Mouse (Mus musculus) intestine, embryonic 15.5 days (tissue): ENCODE data around the gene Tbc1d10a. TPM values are rescaled to one million over a fixed set of nuclear protein-coding genes. Genes with fewer than 3 reads are reported as not detected.
"Not testable (repeated sequence)": the region's sequence is repeated elsewhere in the genome, so short reads cannot be mapped to it uniquely, and the experiment has no call there.

Experiments used
- ATAC-seq: fragments of 200-750 bp; cut with Nextera tagmentation; 2 replicates; pipeline ENCODE4 v1.8.0; 2017; ENCODE audit warnings: moderate TSS enrichment, moderate library complexity
- H3K27ac ChIP-seq: fragments of 300-500 bp; sonication (generic); 2 replicates; pipeline ENCODE4 v1.5.1; 2015; ENCODE audit warnings: mild to moderate bottlenecking, inconsistent platforms
- H3K27me3 ChIP-seq: fragments of 300-500 bp; sonication (generic); replicated peaks from 2 replicates; pipeline ENCODE4 v1.6.1; 2015; ENCODE audit warnings: inconsistent platforms
- H3K36me3 ChIP-seq: fragments of 300-500 bp; sonication (generic); 2 replicates; pipeline ENCODE4 v1.6.1; 2015; ENCODE audit warnings: inconsistent platforms
- H3K4me1 ChIP-seq: fragments of 300-500 bp; sonication (generic); replicated peaks from 2 replicates; pipeline ENCODE4 v1.6.1; 2015; ENCODE audit warnings: inconsistent platforms
- H3K4me2 ChIP-seq: fragments of 300-500 bp; sonication (generic); replicated peaks from 2 replicates; pipeline ENCODE4 v1.6.1; 2015; ENCODE audit warnings: mild to moderate bottlenecking, inconsistent platforms
- H3K4me3 ChIP-seq: fragments of 300-500 bp; sonication (generic); replicated peaks from 2 replicates; pipeline ENCODE4 v1.5.1; 2015; ENCODE audit warnings: inconsistent platforms
- H3K9ac ChIP-seq: fragments of 300-500 bp; sonication (generic); 2 replicates; pipeline ENCODE4 v1.6.1; 2015; ENCODE audit warnings: inconsistent platforms
- H3K9me3 ChIP-seq: fragments of 300-500 bp; sonication (generic); 2 replicates; pipeline ENCODE4 v1.6.1; 2016; ENCODE audit warnings: inconsistent platforms
- WGBS: fragments of 180-500 bp; shearing (Covaris S2); methylation state at CpG from one replicate; pipeline ENCODE4 v1.1.7; 2015; 5-methylcytosine and 5-hydroxymethylcytosine counted together
- polyA plus RNA-seq: library from polyadenylated mRNA; unstranded; fragments of >200 nt; fragmentation: Nextera tagmentation; extraction: Ambion mirVana; gene quantifications from 2 replicates; pipeline ENCODE4 v1.2.1, GENCODE M21; 2015

The Tbc1d10a gene
- polyA plus RNA-seq, 1 experiment from 2014 or later = 32.3 TPM

- no peaks in the 10 kb centered on the region for H3K9me3 ChIP-seq
- no peak overlapping the region for H3K4me2 ChIP-seq
- H3K27ac ChIP-seq = no peak overlapping the region
- H3K4me3 ChIP-seq = no peak overlapping the region
- H3K27me3 ChIP-seq = no peaks in the 10 kb centered on the region
- H3K9ac ChIP-seq = no peak overlapping the region
- ATAC-seq = no peak
- H3K36me3 ChIP-seq = 0 out of 2 replicates have a peak, but pooled peaks cover 7% of the 10 kb centered on the region
- peaks cover 16% of the 10 kb centered on the region for H3K4me1 ChIP-seq
- 83% methylated on average over 3 of the region's 3 CpGs for WGBS
These were observed 27.9 kb upstream of the Tbc1d10a start for GRCm38 (mm10) chr11:4158676-4159075.

GRCm38 (mm10) chr11:4159808-4160708, 26.5 kb upstream of the Tbc1d10a start, which contains the start of the genes Ccdc157 and Sf3a1:
TSS of gene Ccdc157 (minus strand) at chr11:4160293.
TSS of gene Sf3a1 (plus strand) at chr11:4160350.
- peak within 1 kb of the TSS; percentile 81 for H3K9ac ChIP-seq
- H3K4me2 ChIP-seq = peak within 1 kb of the TSS; percentile 82
- WGBS = 2% methylated on average over 54 of the region's 54 CpGs
- no peaks in the 10 kb centered on the region for H3K27me3 ChIP-seq
- ATAC-seq = peak; percentile 99
- H3K4me3 ChIP-seq = peak within 1 kb of the TSS; percentile 76
- H3K9me3 ChIP-seq = no peaks in the 10 kb centered on the region
- peaks cover 16% of the 10 kb centered on the region for H3K4me1 ChIP-seq
- H3K36me3 ChIP-seq = peaks cover 11% of the 10 kb centered on the region; the same call in 1 of the 2 replicates
- peak within 1 kb of the TSS; percentile 82 for H3K27ac ChIP-seq

DNA sequence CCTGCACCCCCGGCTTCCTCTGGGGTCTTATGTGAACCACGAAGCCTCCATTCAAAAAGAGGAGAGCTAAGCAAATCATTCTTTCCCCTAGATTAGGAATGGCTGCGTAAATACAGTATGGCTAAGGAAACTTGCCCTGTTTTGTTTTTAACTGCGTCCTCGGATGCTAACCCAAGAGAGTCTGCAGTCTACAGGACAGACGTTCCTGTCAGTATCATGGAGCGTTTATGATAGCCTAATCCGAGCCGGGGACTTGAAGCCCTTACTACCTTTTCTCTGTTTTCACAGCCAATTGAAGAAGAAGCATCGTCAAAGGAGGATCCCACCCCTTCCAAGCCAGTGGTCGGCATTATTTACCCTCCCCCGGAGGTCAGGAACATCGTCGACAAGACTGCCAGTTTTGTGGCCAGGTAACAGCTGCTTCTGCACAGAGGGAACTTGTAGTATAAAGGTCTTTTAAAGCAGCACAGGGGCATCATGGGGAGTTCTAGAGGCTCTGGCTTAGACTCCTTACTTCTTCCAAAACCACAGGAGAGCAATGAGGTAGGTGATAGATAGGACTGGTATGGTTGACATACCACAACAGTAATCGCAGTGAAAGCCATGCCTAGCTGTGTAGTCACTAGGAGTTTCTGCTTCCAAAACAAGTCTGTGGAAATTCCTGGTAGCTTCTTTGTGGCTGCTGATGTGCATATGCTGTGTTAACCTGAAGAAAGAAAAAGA, 25.7 kb upstream of the Tbc1d10a start:
- peak overlapping the region; percentile 76 for H3K4me3 ChIP-seq
- H3K36me3 ChIP-seq = peaks cover 15% of the 10 kb centered on the region; the same call in 1 of the 2 replicates
- peak overlapping the region; percentile 81 for H3K9ac ChIP-seq
- H3K4me1 ChIP-seq = peaks cover 16% of the 10 kb centered on the region
- peak overlapping the region; percentile 82; the same call in 1 of the 2 replicates for H3K27ac ChIP-seq
- 5% methylated on average over 15 of the region's 15 CpGs for WGBS
- H3K4me2 ChIP-seq = peak overlapping the region; percentile 82
- no peaks in the 10 kb centered on the region for H3K27me3 ChIP-seq
- ATAC-seq = no peak
- H3K9me3 ChIP-seq = no peaks in the 10 kb centered on the region

- peaks cover 36% of the 10 kb centered on the region for H3K36me3 ChIP-seq
- H3K9me3 ChIP-seq = no peaks in the 10 kb centered on the region
- no peak overlapping the region for H3K4me2 ChIP-seq
- ATAC-seq = no peak
- WGBS = 85% methylated on average over 2 of the region's 2 CpGs
- H3K4me3 ChIP-seq = no peak overlapping the region
- H3K4me1 ChIP-seq = peaks cover 13% of the 10 kb centered on the region
- no peak overlapping the region for H3K9ac ChIP-seq
- H3K27me3 ChIP-seq = no peaks in the 10 kb centered on the region
- no peak overlapping the region for H3K27ac ChIP-seq
These were observed 21.9 kb upstream of the Tbc1d10a start for GRCm38 (mm10) chr11:4164701-4165100.

- 78% methylated on average over 7 of the region's 7 CpGs for WGBS
- no peak for ATAC-seq
- H3K36me3 ChIP-seq = peaks cover 48% of the 10 kb centered on the region
These were observed 20.0 kb upstream of the Tbc1d10a start for GRCm38 (mm10) chr11:4166467-4167090.

DNA sequence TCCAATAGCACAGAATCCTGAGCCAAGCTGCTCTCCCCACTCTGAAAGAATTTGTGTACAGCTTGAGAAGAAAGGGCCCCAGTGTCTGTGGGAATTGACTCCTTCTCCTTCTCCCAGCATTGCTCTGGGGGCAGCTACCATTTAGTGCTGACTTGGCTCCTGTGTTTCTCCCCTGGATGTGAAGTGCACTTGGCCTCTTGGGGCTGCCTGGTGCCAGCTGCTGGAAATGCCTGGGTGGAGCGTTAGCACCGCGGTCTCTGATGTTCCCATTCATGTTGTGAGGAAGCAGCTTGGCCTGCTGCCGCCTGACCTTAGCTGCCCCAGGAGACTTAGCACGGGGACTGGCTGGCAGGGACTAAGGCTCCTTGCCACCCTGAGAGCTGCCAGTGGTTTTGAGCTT, 12.0 kb upstream of the Tbc1d10a start:
- no peak overlapping the region for H3K27ac ChIP-seq
- no peak for ATAC-seq
- WGBS = 80% methylated on average over 5 of the region's 5 CpGs

More at GRCm38 (mm10) chr11:4166467-4167090, 20.0 kb upstream of the Tbc1d10a start:
- H3K4me1 ChIP-seq = peaks cover 2% of the 10 kb centered on the region
- H3K9me3 ChIP-seq = no peaks in the 10 kb centered on the region
- no peak overlapping the region for H3K9ac ChIP-seq
- H3K27ac ChIP-seq = no peak overlapping the region
- H3K27me3 ChIP-seq = no peaks in the 10 kb centered on the region
- H3K4me3 ChIP-seq = no peak overlapping the region
- H3K4me2 ChIP-seq = no peak overlapping the region

GRCm38 (mm10) chr11:4177716-4178115, 8.9 kb upstream of the Tbc1d10a start:
- Histone ChIP-seq H3K27ac (no peak overlapping the region), H3K9ac (no peak overlapping the region), H3K4me1 (no peaks in the 10 kb centered on the region), H3K4me2 (no peak overlapping the region), H3K27me3 (no peaks in the 10 kb centered on the region), H3K36me3 (peaks cover 82% of the 10 kb centered on the region), H3K9me3 (no peaks in the 10 kb centered on the region), H3K4me3 (no peak overlapping the region)
- no peak for ATAC-seq
- 76% methylated on average over 4 of the region's 4 CpGs for WGBS

More for the DNA sequence above, 12.0 kb upstream of the Tbc1d10a start:
- H3K4me1 ChIP-seq = no peaks in the 10 kb centered on the region
- H3K36me3 ChIP-seq = peaks cover 79% of the 10 kb centered on the region
- no peak overlapping the region for H3K4me3 ChIP-seq
- no peaks in the 10 kb centered on the region for H3K9me3 ChIP-seq
- no peaks in the 10 kb centered on the region for H3K27me3 ChIP-seq
- H3K4me2 ChIP-seq = no peak overlapping the region
- H3K9ac ChIP-seq = no peak overlapping the region

DNA sequence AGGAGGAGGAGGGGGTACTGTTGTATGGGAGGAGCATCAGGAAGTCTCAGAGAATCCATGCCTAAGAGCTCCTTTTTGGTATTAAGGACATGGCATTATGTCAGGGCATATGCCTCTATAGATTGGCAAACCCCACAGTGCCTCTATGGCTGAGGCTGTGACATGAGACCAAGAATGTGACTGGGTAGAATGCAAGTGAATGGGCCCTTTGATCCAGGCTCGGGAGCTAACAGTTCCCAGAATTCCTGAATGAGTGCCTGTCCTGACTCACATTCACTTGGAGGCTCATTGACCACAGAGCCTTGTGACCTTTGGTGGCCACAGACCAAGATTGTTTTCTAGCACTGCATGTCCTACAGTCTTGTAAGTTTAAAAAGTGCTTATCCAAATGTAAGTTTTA, 4.5 kb upstream of the Tbc1d10a start:
- no peak overlapping the region for H3K9ac ChIP-seq
- H3K27me3 ChIP-seq = no peaks in the 10 kb centered on the region
- no peaks in the 10 kb centered on the region for H3K9me3 ChIP-seq
- WGBS = 33% methylated on average over 1 of the region's 1 CpGs
- H3K27ac ChIP-seq = no peak overlapping the region
- peaks cover 2% of the 10 kb centered on the region; the same call in 1 of the 2 replicates for H3K4me1 ChIP-seq
- H3K36me3 ChIP-seq = peaks cover 46% of the 10 kb centered on the region
- no peak for ATAC-seq
- no peak overlapping the region for H3K4me3 ChIP-seq
- H3K4me2 ChIP-seq = no peak overlapping the region

DNA sequence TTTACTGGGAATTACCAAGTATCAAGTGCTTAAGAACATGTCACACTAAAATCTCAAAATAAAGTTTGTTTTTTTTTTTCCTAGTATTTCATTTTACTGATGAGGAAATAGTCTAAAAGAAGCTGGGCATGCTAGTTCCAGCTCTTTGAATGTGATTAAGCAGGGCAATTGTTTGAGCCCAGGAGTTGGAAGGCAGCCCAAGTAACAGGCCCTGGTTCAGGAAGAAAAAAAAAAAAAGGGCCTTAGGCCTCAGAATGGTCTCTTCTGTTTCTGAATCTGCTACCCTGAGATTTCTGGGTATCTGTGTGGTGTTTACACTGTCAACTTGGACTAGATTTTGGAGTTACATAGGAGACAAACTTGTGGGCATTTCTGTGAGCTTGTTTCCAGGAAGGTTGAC, 3.1 kb upstream of the Tbc1d10a start:
- Histone ChIP-seq H3K36me3 (peaks cover 32% of the 10 kb centered on the region), H3K27me3 (no peaks in the 10 kb centered on the region), H3K4me3 (no peak overlapping the region), H3K9ac (no peak overlapping the region), H3K4me1 (peaks cover 17% of the 10 kb centered on the region), H3K4me2 (no peak overlapping the region), H3K9me3 (no peaks in the 10 kb centered on the region), H3K27ac (no peak overlapping the region)
- no peak for ATAC-seq

DNA sequence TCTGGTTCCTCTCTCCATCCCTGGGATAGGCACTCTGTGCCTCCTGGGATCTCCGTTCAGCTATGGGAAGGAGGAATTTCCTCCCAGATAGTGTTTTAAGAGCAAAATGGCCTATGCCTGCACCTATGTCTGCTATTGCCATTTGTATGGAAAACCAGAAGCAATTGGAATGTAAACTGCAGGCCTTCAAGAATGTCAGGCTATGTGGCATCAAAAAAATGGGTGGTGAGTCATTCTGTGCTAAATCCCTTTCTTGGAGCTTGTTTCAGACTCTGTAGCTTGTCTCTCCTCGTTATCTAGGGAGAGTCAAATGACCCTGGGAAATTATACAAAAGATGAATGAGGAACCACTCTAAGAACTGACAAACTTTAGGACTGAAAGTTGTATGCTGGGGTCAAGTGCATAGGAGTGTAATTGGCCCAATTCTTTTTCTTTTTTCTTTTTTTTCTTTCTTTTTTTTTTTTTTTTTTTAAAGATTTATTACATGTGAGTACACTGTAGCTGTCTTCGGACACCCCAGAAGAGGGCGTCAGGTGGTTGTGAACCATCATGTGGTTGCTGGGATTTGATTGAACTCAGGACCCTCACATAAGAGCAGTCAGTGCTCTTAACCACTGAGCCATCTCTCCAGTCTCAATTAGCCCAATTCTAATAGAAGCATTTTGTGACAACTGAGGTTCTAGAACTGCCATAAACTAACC, 2.2 kb upstream of the Tbc1d10a start:
- WGBS = 50% methylated on average over 4 of the region's 4 CpGs
- Histone ChIP-seq H3K4me3 (no peak overlapping the region), H3K4me2 (no peak overlapping the region), H3K27ac (no peak overlapping the region), H3K36me3 (peaks cover 23% of the 10 kb centered on the region), H3K27me3 (no peaks in the 10 kb centered on the region), H3K9me3 (no peaks in the 10 kb centered on the region), H3K9ac (no peak overlapping the region), H3K4me1 (peaks cover 17% of the 10 kb centered on the region)
- ATAC-seq = no peak

DNA sequence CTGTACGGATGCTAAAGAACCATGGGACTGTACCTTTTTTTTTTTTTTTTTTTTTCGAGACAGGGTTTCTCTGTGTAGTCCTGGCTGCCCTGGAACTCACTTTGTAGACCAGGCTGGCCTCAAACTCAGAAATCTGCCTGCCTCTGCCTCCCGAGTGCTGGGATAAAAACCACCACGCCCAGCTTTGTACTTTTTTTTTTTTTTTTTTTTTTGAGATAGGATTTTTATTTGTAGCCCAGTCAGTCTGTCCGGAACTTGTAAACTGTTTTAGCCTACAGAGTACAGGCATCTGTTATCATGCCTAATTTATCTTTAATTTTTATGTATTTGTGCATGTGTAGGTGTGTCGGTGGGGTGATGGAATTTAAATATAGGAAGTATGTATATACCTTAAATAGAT, 1.1 kb upstream of the Tbc1d10a start:
- not testable (repeated sequence) for H3K27ac ChIP-seq, H3K9me3 ChIP-seq, ATAC-seq, H3K27me3 ChIP-seq, H3K9ac ChIP-seq, H3K4me3 ChIP-seq, H3K4me2 ChIP-seq
- Histone ChIP-seq H3K4me1 (peaks cover 20% of the 10 kb centered on the region), H3K36me3 (peaks cover 13% of the 10 kb centered on the region)
- 88% methylated on average over 6 of the region's 6 CpGs for WGBS
